Mouse (Mus musculus) stomach, postnatal 0 days (tissue): ENCODE data around the gene Sh3bgr.

Source experiments
- CTCF ChIP-seq: IDR thresholded peaks from 2 replicates; pipeline ENCODE4 v1.5.1; 2016; ENCODE audit warnings: antibody characterized with exemption, low read depth, mild to moderate bottlenecking, moderate library complexity
- EP300 ChIP-seq: optimal IDR thresholded peaks from 2 replicates; pipeline ENCODE3; 2016; ENCODE audit warnings: antibody characterized with exemption

DNA sequence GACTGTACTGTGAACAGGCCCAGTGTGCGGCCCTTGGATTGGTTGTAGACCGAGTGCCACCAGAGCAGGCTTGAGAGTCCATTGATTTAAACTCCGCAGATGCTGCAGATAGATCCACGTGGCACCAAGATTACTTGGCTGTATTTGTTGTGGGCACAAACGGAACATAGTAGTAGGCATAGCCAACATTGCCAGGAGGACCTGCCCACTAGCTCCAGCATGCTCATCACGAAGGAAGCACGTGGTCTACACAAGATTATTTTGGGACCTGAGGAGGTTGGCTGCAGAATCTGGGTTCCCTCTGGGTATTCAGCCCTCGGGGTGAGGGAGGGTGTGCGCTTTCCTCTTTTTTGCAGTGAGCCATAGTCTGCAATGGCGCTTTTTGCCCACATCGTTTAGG is 43.1 kb upstream of the Sh3bgr start:
- no peak for TF ChIP-seq CTCF
- no peak for TF ChIP-seq EP300
